Mouse (Mus musculus) heart, postnatal 4 days (tissue): Measurements from ENCODE around the gene She. TPM values are rescaled to one million over a fixed set of nuclear protein-coding genes. Genes with fewer than 3 reads are reported as not detected.

Source experiments
- DNase-seq: peaks from one replicate; pipeline ENCODE4 v3.0.0; 2021
- total RNA-seq, 2 experiments: library from RNA; stranded (reverse); gene quantifications; 2 replicates each; pipeline ENCODE4 v1.2.3; 2021

Gene She
- total RNA-seq, 2 experiments from 2014 or later, result 23.5 to 23.8 TPM

- peak; percentile 38 for DNase-seq
Measured at GRCm38 (mm10) chr3:89863716-89864509, 32.7 kb downstream of the She start.

- no peak for DNase-seq
Measured at GRCm38 (mm10) chr3:89865020-89865419, 33.9 kb downstream of the She start.

- no peak for DNase-seq
Measured at GRCm38 (mm10) chr3:89865764-89866163, 34.6 kb downstream of the She start.

GRCm38 (mm10) chr3:89867651-89868050, 36.5 kb downstream of the She start:
- no peak for DNase-seq

- DNase-seq, result peak; percentile 61
Measured at GRCm38 (mm10) chr3:89868357-89868756, 37.2 kb downstream of the She start.

GRCm38 (mm10) chr3:89868956-89869355, 37.8 kb downstream of the She start:
- no peak for DNase-seq

- DNase-seq, result no peak
Measured at GRCm38 (mm10) chr3:89869556-89869955, 38.4 kb downstream of the She start.

GRCm38 (mm10) chr3:89870472-89871271, 39.5 kb downstream of the She start:
- no peak for DNase-seq

- DNase-seq, result no peak
Measured at GRCm38 (mm10) chr3:89871339-89871914, 40.3 kb downstream of the She start.

GRCm38 (mm10) chr3:89872209-89872608, 41.0 kb downstream of the She start:
- no peak for DNase-seq

GRCm38 (mm10) chr3:89872684-89873083, 41.5 kb downstream of the She start:
- DNase-seq, result no peak

- DNase-seq, result no peak
Measured at GRCm38 (mm10) chr3:89874076-89874475, 42.9 kb downstream of the She start.

GRCm38 (mm10) chr3:89875021-89875420, 43.9 kb downstream of the She start:
- no peak for DNase-seq

GRCm38 (mm10) chr3:89875781-89876180, 44.6 kb downstream of the She start:
- no peak for DNase-seq

- DNase-seq, result no peak
Measured at GRCm38 (mm10) chr3:89876469-89876868, 45.3 kb downstream of the She start.

GRCm38 (mm10) chr3:89877129-89877528, 46.0 kb downstream of the She start:
- DNase-seq, result no peak

GRCm38 (mm10) chr3:89878456-89878855, 47.3 kb downstream of the She start:
- DNase-seq, result no peak

GRCm38 (mm10) chr3:89879326-89879725, 48.2 kb downstream of the She start:
- no peak for DNase-seq

GRCm38 (mm10) chr3:89880036-89880851, 49.1 kb downstream of the She start:
- DNase-seq, result no peak

- DNase-seq, result no peak
Measured at GRCm38 (mm10) chr3:89882556-89883181, 51.5 kb downstream of the She start.

- no peak for DNase-seq
Measured at GRCm38 (mm10) chr3:89883582-89884041, 52.4 kb downstream of the She start.

- DNase-seq, result no peak
Measured at GRCm38 (mm10) chr3:89885766-89886165, 54.6 kb downstream of the She start.
